Mouse (Mus musculus) kidney, postnatal 4 days (tissue): ENCODE results near the gene Gm45140.

Experiments used
- DNase-seq, 2 experiments: peaks; one replicate each; pipeline ENCODE4 v3.0.0; 2021; ENCODE audit warnings: mixed read lengths in 2 of 2

Gm45140 gene

DNA sequence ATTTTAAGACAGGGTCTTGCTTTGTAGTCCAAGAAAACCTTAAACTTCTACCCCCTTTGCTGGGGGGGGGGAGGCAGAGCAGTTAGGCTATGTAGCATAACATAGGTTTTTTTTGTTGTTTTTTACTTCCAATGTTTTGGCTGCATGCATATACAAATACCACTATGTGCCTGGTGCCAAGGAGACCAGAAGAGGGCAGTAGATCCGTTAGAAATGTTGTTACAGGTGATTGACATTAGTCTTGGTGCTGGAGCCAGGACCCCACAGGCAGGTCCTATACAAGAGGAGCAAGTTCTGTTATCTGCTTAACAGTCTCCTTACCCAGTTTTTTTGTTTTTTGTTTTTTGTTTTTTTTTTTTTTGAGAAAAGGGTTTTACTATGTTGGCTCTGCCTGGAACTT, 6.7 kb upstream of the Gm45140 start:
- DNase-seq: peak in 1 of 2 experiments; percentile 24

- DNase-seq: no peak
Observed at GRCm38 (mm10) chr6:87841635-87842034, 6.0 kb upstream of the Gm45140 start.

DNA sequence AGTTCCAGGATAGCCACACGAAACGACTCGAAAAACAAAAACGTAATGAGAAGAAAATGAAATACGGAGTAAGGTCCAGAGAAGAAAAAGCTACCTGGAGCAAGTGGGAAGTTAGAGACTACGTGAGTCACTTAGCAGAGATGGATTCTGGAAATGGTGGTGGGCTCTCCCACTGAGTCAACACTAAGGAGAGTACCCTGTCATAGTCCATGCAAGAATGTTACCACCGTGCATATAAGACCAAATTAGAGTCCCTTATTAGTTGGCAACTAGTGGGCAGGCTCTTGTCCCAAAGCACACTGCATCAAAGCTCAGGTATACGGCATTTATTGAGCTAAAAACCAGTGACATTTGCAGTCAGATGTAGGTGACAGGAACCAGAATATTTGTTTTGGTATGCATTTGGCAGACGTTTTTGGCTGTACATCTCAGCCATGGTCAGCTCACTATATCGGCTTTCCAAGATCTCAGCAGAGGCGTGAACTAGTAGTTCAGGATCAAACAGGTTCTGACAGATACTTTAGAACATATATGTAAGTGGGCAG, 4.3 kb upstream of the Gm45140 start:
- DNase-seq: no peak

GRCm38 (mm10) chr6:87838551-87839197, 3.1 kb upstream of the Gm45140 start, which contains the start of gene Isy1:
Gene Isy1, minus strand, starts transcription at chr6:87838798.
- peak; percentile 93 to 96 for DNase-seq

DNA sequence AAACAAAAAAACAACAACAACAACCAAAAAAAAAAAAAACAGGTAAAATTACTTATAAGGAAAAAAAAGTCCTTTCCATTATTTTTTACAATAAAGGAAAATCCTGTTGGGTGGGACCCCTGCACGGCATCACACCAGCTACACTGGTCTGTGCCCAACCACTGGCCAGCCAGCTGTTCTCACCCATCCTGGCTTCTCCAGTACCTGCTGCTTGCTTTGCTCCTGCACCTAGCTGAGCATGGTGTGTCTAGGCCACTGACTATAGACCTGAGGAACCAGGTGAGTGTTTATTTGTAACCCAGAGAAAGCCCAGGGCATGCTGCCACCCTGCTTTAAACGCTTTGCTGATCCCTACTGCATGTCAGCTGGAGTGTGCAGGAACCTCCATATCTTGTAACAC, 15.2 kb downstream of the Gm45140 start:
- DNase-seq: no peak

- no peak for DNase-seq
Observed at GRCm38 (mm10) chr6:87814486-87814885, 21.1 kb downstream of the Gm45140 start.

DNA sequence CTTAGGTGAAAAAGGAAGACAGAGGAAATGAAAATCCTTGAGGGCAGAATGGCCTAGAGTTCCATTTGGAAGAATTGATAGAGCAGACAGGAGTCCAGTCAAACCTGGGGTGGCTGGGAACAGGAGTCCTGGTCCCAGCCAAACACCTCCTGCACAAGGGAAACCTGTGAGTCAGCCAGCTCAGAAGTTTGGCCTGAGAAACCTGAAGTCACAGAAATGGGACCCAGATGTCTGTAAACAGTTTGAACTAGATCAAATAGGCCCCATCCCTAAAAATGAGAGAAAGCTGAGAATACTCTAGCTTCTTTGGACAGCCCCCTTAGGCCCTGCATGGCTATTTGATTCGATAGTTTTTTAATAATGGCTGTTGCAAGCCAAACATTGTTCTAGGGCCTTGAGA, 22.9 kb downstream of the Gm45140 start:
- DNase-seq: no peak

DNA sequence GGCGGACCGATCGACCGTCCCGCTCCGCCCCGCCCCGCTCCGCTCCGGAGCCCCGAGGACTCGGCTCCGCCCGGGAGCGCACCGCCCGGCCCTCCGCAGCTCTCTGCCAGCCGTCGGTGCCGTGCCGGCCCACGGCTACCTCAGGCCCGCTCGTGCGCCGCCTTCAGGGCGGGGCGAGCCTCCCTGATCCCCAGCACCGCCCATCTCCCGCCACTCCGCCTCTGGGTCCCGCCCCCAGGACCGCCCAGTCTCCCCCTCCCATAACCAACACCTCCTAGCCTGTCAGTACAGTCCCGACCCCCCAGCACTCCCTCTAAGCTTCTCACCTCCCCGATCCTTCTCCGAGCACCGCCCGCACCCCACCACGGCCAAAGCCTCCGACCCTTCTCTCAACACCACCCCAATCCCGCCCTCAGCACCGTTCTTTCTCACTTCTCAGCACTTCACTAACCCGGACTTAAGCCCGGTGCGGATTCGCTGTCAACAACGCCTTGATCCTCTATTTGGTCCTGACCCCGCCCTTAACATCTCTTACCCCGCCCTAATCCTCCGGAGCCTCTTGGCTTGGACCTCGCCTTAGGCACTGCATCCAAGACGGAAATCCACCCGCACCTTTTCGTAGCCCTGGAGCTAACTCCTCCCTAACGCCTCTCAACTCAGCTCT, 23.8 kb downstream of the Gm45140 start, which contains the start of gene Rab43:
Gene Rab43, minus strand, starts transcription at position 490 of the 664 bp plus-strand sequence.
- DNase-seq: peak; percentile 95 to 96

DNA sequence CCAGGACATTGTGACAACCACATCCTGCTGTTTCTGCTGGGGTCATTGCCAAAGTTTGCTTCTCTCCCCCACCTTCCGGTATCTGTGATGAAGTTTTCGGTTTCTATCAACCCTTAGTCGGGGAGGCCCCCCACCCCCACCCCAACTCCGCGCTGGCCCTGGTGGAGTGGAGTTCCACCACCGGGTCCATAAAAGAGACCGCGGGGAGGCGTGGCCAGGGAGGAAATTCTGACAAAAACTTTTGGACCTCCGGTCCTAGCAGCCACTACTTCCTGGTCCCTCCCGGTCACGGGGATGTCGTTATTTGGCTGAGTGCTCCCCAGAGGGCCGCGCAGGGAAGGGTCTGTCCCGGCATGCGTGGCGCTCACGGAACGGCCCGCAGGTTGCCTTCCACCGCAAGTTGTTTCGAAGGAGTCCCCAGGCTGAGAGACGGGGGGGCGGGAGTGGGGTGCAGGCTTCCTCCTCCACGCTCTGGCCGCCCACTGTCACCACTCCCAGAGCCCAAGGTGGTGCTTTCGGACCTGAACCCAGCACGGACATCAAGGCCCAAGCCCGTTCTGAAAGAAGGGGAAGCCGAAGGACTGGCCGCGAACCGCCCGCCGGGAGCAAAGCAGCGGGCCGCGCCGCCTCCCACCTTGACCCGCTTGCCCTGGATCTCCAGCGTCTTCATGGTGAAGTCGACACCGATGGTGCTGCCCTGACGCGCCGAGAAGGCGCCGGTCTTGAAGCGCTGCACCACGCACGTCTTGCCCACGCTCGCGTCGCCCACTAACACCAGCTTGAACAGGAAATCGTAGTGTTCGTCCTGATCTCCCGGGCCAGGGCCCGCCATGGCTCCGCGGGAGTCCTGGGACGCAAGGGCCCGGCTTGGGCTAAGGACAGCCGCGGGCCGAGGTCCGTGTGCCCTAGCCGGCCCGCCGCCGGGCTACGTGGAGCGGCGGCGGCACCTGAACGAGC, 24.6 kb downstream of the Gm45140 start:
- peak; percentile 77 to 85 for DNase-seq

DNA sequence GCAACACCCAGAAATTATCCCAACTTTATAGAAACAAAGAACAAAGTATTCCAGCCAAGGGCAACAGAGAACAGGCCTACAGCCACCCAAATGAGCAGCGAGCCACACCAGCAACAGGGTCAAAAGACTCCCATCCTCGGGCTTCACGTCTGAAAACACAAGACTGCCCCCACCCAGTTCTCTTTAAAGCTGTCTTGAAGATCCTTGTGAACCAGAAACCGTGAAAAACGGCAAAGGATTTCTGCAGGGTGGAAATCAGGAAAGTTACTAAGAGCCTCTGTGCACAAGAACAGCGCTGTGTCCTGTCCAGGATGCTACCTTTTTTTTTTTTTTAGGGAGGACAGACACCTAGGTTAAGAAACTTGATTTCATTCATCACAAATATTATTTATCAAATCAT, 25.3 kb downstream of the Gm45140 start:
- DNase-seq: no peak

GRCm38 (mm10) chr6:87809651-87810161, 25.9 kb downstream of the Gm45140 start:
- no peak for DNase-seq

DNA sequence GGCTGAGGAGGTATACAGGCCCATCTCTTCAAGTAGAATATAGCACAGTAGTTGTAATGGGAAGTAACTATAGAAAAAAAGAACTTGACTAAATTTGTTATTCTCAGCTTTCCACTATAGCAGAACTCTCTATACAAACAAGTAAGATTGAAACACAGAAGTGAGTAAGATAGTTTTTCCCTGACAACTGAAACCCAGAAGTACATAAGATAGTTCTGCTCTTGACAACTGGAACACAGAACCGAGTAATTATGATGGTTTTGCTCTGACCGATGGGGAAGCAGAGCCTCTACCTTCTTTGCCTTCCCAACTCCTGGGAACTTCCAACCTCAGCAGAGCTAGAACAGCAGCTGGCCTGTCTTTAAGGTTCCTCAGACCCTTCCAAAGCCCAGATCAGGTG, 26.5 kb downstream of the Gm45140 start:
- no peak for DNase-seq

DNA sequence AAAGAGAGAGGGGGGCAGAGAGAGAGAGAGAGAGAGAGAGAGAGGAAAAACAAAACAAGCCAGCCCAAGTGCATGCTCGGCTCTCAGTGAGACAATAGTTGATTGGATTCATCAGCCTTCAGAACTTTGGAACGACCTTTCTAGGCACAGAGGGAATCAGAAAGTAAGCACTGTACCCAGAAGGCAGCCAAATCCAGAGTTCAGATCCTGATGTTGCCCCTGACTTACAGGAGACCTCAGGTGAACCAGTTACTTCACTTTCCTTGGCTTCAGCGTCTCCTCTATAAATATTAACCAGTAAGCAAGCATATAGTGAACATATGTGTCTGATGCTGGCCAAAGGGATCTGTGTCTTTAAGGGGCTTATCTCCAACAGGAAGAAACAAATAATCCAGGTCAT, 27.1 kb downstream of the Gm45140 start:
- DNase-seq: no peak

DNA sequence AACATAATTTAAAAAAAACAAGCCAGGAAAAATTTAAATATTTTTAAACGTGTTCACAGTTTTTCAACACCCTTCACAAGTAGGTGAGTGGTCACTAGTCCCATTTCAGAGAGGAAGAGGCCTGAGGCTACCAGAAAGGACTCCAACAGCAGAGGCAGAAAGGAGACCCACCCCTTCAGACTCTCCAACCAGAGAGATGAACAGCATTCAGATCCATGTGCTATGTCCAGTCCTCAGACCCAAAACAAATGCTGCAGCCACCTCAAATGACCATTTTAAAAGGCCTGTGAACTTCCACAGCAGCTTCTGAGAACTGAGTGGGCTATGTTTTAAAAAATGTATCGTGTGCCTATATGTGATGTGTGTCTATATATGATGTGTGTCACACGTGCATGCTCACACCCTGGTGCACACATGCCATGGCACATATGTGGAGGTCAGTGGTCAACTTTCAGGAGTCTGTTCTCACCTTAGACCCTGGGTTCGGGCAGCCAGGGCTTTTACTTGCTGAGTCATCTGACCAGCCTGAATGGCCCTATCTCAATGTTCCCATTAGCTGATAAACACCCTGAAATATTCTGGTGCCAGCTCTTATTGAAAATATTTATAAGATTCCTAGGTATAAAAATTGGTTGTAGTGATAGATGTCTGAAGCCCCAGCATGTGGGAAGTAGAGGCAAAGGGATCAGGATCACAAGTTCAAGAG, 27.7 kb downstream of the Gm45140 start:
- DNase-seq: no peak

GRCm38 (mm10) chr6:87806857-87807256, 28.7 kb downstream of the Gm45140 start:
- DNase-seq: no peak

DNA sequence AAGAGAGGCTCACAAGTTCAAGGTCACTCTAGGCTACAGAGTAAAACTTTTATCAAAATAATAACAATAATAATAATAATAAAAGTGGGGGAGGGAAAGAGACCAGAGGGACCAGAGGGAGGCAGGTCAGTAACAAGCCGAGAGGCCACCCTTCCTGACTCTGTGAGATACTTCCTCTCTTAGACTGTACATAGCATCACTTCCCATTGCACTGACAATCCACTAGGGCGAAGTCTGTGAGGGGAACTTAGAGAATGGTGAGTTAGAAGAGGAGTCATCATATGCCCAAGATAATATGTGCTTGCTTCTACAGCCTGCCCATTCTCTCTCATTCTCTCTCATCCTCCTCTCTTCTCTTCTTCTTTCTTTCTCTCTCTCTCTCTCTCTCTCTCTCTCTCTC, 29.6 kb downstream of the Gm45140 start:
- no peak for DNase-seq

DNA sequence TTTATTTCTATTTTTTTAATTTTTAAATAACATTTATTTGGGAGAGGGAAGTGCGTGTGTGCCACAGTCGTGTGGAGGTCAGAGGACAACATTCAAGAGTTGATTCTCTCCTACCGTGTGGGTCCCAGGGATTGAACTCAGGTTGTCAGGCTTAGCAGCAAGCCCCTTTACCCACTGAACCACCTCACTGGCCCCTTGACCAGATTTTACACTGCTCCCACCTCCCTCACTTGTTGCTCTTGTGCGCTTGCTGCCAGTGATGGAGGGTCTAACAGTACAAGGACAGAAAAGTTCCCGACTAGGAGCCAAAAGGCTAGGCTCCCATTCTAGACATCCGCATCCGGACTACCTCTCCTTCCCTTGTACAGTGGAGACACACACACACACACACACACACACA, 30.1 kb downstream of the Gm45140 start:
- no peak for DNase-seq

DNA sequence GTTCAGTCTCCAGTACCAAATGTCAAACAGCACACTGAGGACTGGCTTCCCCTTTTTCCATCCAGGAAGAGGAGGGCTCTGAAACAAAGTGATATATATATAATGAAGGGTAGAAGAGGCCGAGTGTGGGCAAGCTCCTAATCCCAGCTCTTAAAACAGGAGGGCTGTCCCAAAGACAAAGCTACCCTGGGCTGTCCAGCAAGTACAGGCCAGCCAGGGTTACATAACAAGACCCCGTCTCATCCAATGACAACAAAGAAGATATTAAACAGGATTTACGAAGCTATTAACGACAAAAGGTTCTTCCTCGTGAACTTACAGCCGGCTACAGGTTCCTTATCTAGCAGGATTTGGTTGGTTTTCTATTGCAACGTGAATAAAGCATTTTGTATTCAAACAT, 30.7 kb downstream of the Gm45140 start:
- DNase-seq: no peak

DNA sequence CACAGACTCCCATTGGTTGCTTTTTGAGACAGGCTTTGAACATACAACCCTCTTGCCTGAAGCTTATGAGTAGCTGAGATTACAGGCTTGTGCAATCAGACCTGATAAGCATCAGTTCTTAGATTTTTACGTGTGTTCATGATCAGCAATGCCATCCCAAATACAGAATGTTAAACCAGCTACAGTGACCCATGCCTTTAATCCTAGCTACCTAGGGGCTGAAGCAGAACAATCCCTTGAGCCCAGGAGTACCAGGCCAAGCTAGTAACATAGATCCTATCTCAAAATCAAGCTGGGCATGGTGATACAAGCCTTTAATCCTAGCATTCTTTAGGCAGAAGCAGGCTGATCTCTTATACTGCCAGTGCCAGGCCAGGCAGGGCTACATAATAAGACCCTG, 31.6 kb downstream of the Gm45140 start:
- no peak for DNase-seq

GRCm38 (mm10) chr6:87802462-87802861, 33.1 kb downstream of the Gm45140 start:
- DNase-seq: no peak

GRCm38 (mm10) chr6:87799576-87799975, 36.0 kb downstream of the Gm45140 start:
- no peak for DNase-seq

GRCm38 (mm10) chr6:87797321-87797720, 38.3 kb downstream of the Gm45140 start:
- DNase-seq: no peak
